Mouse (Mus musculus) thymus, postnatal 25 days (tissue): ENCODE data around the gene Rmi1.
A peak's percentile ranks its signal among the peaks of the same experiment; 100 is the strongest.
"Not testable (repeated sequence)": the region's sequence is repeated elsewhere in the genome, so short reads cannot be mapped to it uniquely, and the experiment has no call there.

ENCODE experiments used
- DNase-seq: peaks from one replicate; pipeline ENCODE4 v3.0.0; 2022

Rmi1 gene

DNA sequence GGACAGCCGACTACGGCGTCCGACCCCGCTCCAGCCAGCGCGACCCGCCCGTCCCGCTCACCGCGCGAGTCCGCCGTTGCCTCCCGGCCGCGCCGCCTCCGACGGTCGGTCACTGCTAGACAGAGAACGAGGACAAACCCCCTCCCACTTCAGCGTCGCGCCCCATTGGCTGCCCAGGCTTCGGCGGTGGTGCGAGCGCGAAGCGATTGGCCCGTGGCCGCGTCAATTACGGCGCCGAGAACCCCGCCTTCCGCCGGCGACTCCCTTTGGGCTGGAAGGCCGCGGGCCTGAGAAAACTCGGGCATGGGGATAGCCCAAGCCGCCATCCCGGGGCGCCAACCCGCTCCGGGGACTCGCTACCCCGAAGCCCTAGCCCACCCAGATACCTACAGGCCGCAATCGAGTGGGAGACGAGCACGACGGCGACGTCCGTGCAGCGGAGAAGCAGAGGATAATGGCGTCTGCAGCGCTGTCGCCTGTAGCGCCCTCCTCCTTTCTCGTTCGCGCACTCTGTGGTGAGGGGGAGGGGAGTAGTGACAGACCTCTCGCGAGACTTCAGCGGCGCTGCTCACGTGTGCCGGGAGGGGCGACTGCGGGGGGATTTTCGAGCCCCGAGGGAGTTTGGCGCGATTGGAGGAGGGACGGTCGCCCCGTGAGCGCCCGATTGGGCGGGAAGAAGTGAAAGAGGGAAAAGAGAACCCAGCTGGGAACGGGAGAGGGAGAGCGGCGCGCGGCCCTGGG lies at the start of gene Rmi1:
TSS of gene Rmi1 (plus strand) at position 246 of the 741 bp plus-strand sequence.
- DNase-seq, result peak; percentile 99

- no peak for DNase-seq
Observed at GRCm38 (mm10) chr13:58352996-58353395, 49.1 kb upstream of the Rmi1 start.

- DNase-seq, result peak; percentile 88
Observed at GRCm38 (mm10) chr13:58358629-58359303, 43.3 kb upstream of the Rmi1 start, which contains the start of gene Kif27. Kif27 (minus strand) TSS chr13:58359122.

DNA sequence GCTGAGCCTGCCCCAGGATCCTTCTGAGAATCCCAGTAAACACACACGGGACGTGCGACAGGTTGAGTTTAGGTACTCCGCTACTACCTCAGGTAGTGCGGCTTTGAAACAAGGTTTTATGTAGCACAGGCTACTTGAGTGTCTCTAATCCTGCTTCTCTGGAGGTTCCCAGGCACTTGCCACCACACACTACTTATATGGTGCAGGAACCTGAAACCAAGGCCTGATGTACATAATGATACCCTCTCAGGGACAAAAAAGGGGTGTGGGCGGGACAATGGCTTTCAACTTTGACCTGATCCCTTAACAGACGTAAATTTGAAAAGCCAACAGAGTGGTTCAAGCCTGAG lies 42.8 kb upstream of the Rmi1 start:
- DNase-seq, result no peak

DNA sequence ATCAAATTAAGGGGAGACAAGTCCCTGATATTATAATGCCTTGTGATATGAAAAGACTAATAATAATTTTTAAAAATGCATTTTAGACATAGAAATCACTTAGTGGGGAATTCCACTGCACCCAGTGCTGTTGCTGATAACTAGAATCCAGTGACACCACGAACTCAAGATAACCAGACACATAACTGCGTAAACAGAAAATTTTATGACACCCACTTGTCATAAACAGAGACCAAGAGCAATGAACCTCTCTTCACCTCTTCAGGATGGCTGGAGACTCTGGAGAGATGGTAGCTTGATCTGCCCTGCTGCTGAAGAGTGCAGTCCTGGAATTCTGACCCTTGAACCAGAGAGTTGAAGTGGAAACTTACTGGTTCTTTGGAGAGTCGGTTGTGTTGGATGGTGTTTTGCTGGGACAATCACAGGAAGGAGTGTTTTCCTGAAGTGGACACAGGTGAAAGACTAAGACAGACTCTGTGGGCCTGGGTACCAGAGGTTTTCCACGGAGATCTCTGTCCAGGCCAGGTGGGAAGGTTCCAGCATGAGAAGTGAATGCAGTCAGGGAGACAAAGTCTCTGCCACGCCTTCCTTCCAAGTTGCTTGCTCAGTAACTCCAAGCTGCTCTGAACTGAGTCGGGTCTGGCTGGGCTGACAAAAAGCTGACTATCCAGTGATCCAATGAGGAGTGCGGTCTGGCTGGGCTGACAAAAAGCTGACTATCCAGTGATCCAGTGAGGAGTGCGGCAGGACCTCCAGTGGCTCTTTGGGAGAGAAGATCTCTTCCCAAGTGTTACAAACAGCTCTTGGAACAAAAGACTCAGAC lies 37.5 kb upstream of the Rmi1 start:
- DNase-seq, result no peak

DNA sequence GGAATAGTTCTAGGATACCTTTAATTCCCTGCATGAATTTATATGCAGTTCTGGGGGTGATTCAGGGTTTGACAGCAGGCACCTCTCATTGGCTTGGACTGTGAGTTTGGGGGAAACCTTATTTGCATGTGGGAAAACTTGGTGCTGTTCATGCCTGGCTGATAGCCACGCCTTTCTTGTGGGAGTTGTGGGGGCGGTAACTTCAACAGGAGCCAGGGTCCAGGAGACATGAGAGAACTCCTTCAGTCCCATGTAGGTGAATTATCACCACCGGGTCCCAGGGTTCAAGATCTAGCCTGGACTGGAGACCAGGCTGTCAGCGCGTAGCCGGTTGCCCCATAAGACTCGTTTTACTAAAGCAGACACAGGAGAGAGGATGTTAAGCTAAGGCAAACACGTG lies 36.9 kb upstream of the Rmi1 start:
- DNase-seq, result not testable (repeated sequence)

DNA sequence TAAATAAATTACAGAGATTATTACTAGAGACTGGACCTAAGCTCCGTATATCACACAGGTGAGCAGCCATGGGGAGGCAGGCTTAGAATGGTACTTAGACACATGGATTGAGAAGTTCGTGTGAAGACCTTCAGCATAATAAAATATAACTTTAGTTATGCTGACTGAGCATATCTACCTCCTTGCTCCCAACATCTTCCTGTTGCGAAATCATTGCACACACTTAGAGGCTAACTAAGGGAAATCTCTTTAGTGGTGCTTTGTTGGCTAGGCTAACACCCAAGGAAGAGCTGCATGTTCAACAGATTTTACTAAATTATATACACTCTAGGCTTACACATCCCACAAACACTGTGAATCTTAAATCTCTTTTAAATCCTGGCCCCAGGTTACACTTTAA lies 35.7 kb upstream of the Rmi1 start:
- no peak for DNase-seq

GRCm38 (mm10) chr13:58367641-58368040 lies 34.4 kb upstream of the Rmi1 start:
- no peak for DNase-seq

- DNase-seq, result no peak
Observed at GRCm38 (mm10) chr13:58368835-58369234, 33.2 kb upstream of the Rmi1 start.

DNA sequence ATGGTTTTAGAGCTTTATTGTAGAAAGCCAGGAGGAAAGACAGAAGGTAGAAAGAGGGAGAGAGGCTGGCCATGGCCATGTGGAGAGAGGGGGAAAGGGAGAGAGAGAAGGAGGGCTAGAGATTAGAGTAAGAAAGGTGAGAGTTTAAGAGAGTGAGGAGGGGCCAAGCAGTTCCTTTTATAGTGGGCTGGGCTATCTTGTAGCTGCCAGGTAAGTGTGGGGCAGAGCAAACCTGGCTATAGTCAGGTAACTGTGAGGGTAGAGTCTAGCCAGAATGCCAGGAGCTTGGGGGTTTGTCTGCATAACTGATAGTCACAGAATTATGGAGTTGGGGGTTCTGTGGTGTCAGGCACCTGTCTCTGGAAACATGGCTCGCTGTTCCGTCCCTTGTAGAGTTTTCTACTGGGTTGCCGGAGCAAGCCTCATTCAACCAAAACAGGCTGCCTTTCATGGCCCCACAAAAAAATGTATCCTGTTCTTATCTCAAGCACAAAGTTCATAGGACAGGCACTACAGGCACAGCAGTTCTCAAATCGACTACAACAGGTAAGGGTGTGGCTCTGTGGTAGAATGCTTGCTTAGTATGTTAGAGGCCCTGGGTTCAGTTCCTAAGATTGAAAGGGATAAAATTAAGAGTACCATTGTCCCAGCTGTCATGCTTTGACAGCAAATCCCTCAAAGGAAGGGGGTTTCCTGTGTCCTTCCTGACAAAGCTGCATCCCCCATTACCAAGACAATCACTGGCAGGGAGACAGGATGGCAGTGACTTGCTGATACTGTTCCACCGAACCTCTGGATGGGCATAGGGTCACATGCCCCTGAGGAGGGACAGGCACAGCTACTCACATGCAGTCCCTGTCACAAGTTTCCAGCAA lies 29.5 kb upstream of the Rmi1 start:
- DNase-seq, result no peak

- peak; percentile 51 for DNase-seq
Observed at GRCm38 (mm10) chr13:58373153-58373470, 28.9 kb upstream of the Rmi1 start.

DNA sequence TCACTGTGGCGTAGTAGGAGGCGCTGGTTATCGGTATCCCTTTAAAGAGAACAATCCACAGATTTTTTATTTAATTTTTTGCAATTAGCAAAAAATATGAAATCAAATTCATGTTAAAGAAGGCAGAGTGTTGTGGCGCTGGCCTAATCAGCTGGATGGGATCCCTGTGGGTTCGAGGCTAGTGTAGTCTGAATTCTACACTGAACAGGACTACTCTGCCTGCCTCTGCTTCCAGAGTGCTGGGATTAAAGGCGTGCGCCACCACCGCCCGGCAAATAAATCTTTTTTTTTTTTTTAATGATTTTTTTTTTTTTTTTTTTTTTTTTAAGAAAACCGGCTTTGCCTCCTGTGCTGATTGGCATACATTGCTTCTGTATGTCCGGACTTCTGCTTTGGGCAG lies 17.7 kb upstream of the Rmi1 start:
- no peak for DNase-seq

GRCm38 (mm10) chr13:58384779-58385546 lies 17.1 kb upstream of the Rmi1 start, which contains the start of gene 2210016F16Rik:
2210016F16Rik (minus strand) TSS chr13:58385225.
- DNase-seq, result peak; percentile 69

- DNase-seq, result no peak
Observed at GRCm38 (mm10) chr13:58385547-58385920, 16.5 kb upstream of the Rmi1 start.

DNA sequence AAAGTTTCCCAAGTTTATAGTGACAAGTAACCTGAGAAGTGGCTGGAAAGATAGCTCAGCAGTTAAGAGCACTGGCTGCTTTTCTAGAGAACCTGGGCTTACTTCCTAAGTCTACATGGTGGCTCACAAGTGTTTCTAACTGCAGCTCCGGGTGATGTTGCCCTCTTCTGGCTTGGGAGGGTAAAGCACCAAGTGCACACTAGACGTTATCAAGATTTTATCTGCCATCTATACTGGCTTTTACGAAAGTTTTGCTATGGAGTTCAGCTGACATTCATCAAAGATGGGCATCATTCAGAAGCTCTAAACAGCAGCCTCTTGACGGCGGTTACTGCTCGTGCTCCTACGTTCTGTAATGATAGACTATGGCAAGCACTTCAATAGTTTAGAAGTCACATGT lies 14.1 kb upstream of the Rmi1 start:
- peak; percentile 86 for DNase-seq

GRCm38 (mm10) chr13:58388379-58388778 lies 13.7 kb upstream of the Rmi1 start:
- no peak for DNase-seq

- DNase-seq, result no peak
Observed at GRCm38 (mm10) chr13:58389324-58389951, 12.6 kb upstream of the Rmi1 start.

DNA sequence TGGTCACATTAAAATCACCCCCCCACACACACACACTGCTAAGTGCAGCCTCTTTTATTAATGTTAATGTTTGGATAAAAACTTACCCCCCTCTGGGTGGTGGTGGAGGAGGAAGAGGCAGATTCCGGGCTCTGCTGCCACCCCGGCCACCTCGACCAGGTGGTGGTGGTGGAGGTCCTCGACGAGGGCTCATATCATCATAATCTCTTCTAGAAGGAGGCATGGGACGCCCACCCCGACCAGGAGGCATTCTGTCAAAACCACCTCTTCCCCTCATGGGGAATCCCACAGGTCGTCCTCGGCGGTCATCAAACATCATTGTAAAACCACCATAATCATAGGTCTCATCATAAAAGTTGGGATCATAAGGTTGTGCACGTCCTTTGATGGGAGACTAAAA lies 7.7 kb upstream of the Rmi1 start:
- DNase-seq, result not testable (repeated sequence)

GRCm38 (mm10) chr13:58397651-58398050 lies 4.4 kb upstream of the Rmi1 start:
- DNase-seq, result no peak

DNA sequence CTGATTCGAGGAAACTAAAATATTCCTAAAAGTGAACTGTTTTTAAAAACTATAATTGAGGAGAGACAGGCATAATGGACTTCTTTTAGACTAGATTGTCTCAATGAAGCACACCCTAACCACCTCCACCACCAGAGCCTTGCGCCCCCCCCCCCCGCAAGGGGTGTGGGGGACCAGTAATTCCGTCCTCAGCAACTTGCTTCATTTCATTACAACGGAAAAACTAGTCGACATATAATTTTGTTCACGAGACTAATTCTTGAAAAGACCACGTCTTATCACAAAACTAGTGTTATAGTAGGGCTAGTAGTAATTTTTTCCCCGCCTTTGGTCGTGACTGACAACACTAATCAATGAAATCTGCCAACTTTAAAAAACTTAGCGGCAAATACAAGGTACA lies 1.5 kb upstream of the Rmi1 start:
- no peak for DNase-seq
